Mouse (Mus musculus) R1 (cell line): Measurements from ENCODE around the gene Cyp2b19.
A peak's percentile ranks its signal among the peaks of the same experiment; 100 is the strongest.

ENCODE experiments used
- DNase-seq: peaks from one replicate; pipeline ENCODE4 v3.0.0-alpha.2; 2018; ENCODE audit warnings: low read depth, low spot score

The Cyp2b19 gene

GRCm38 (mm10) chr7:26756842-26757241, at the start of gene Cyp2b19:
TSS of gene Cyp2b19 (plus strand) at chr7:26757142.
- no peak for DNase-seq

- peak; percentile 87 for DNase-seq
Measured at GRCm38 (mm10) chr7:26711061-26711460, 45.9 kb upstream of the Cyp2b19 start.

GRCm38 (mm10) chr7:26738940-26739339, 18.0 kb upstream of the Cyp2b19 start:
- peak; percentile 20 for DNase-seq

GRCm38 (mm10) chr7:26743948-26744347, 13.0 kb upstream of the Cyp2b19 start:
- no peak for DNase-seq

GRCm38 (mm10) chr7:26745486-26745885, 11.5 kb upstream of the Cyp2b19 start:
- DNase-seq, result no peak

GRCm38 (mm10) chr7:26767084-26767483, 10.1 kb downstream of the Cyp2b19 start:
- DNase-seq, result peak; percentile 69

GRCm38 (mm10) chr7:26769881-26770470, 13.0 kb downstream of the Cyp2b19 start:
- DNase-seq, result no peak

GRCm38 (mm10) chr7:26772866-26773586, 16.1 kb downstream of the Cyp2b19 start:
- no peak for DNase-seq

- peak; percentile 71 for DNase-seq
Measured at GRCm38 (mm10) chr7:26775866-26776265, 18.9 kb downstream of the Cyp2b19 start.

GRCm38 (mm10) chr7:26777806-26778205, 20.9 kb downstream of the Cyp2b19 start:
- DNase-seq, result no peak

- DNase-seq, result peak; percentile 81
Measured at GRCm38 (mm10) chr7:26778474-26778873, 21.5 kb downstream of the Cyp2b19 start.

GRCm38 (mm10) chr7:26779799-26780416, 23.0 kb downstream of the Cyp2b19 start:
- no peak for DNase-seq

GRCm38 (mm10) chr7:26780510-26780909, 23.6 kb downstream of the Cyp2b19 start:
- peak; percentile 60 for DNase-seq

- no peak for DNase-seq
Measured at GRCm38 (mm10) chr7:26780998-26781766, 24.2 kb downstream of the Cyp2b19 start.

GRCm38 (mm10) chr7:26781767-26782131, 24.8 kb downstream of the Cyp2b19 start:
- DNase-seq, result peak; percentile 85

- no peak for DNase-seq
Measured at GRCm38 (mm10) chr7:26783163-26783562, 26.2 kb downstream of the Cyp2b19 start.

- DNase-seq, result peak; percentile 74
Measured at GRCm38 (mm10) chr7:26786013-26786412, 29.1 kb downstream of the Cyp2b19 start.

- no peak for DNase-seq
Measured at GRCm38 (mm10) chr7:26789984-26790383, 33.0 kb downstream of the Cyp2b19 start.

- no peak for DNase-seq
Measured at GRCm38 (mm10) chr7:26800104-26800503, 43.2 kb downstream of the Cyp2b19 start.

- DNase-seq, result no peak
Measured at GRCm38 (mm10) chr7:26800996-26801395, 44.1 kb downstream of the Cyp2b19 start.

GRCm38 (mm10) chr7:26808592-26808991, 51.6 kb downstream of the Cyp2b19 start, which contains the start of gene Cyp2g1:
TSS of gene Cyp2g1 (plus strand) at chr7:26808892.
- no peak for DNase-seq
